Mouse (Mus musculus): ENCODE measurements around the gene Pglyrp2.

Gene Pglyrp2

DNA sequence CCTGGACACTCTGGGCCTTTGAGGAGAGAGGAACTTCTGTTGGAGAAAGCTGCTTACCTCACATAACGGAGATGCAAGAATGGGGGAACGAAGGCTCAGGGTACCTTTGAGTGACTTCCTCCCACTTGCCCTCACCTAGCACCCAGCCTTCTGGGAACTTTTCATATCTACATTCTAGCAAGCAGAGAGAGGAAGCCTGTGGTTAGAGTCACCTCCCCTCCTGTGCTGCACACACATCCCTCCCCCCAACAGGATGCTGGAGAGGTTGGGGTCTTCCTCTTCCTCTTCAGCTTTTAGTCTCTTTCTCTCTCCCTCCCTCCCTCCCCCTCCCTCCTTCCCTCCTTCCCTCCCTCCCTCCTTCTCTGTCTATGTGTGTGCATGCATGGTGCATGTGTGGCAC is at the start of gene Pglyrp2:
TSS of gene Pglyrp2 (minus strand) at position 134 of the 400 bp plus-strand sequence.
- no peak for DNase-seq (ENCODE audit: low spot score)

DNA sequence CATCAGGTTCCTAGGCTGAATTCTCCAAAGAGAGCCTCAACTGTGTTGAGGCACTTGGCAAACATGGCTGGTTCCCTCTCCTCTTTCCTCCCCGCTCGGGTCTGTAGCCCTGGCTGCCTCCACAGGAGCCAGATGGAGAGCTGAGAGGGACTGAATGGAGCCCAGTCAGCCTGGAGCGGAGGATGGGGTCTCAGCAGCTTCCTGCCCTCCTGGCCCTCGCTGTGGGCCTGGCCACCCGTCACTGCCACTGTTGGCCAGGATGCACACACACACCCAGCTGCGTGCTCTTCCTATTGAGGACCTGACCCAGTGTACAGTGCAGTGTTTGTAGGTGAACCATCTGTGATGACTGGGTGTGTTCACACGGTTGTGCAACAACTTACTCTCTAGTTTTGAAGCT is 48.2 kb upstream of the Pglyrp2 start:
- no peak for DNase-seq (ENCODE audit: low spot score)

DNA sequence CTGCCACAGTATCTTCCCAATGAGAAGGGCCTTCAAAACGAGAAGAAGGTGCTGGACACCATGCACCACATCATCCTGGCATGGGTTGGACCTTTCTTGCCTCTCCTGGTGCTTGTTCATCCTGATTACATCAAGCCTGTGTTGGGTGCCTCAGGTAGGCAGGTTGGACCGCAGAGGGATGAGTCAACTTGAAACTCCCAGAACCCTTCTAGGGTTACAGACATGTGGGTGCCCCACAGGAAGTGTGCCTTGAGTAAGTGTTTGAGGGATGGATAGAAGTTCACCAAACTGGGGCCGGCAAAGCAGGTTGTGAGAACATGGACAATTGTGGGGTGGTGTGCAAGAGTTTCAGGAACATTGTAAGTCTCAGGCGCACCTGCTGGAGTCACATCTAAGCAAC is 46.8 kb upstream of the Pglyrp2 start:
- DNase-seq (ENCODE audit: low spot score), result no peak

DNA sequence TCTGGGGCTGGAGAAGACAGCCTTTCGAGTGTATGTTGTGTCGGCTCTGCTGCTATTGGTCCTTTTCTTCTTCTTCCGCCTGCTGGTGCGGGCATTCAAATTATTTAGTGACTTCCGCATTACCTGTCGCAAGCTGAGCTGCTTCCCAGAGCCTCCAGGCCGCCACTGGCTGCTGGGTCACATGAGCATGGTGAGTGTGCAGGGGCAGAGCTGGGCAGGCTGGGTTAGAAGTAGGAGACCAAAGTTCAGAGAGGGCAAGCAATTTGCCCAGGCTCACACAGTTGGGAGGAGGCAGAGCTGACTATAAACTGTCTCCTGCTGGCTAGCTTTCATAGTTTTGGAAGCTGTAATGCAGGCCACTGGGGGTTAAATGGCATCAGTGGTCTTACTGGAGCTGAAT is 44.5 kb upstream of the Pglyrp2 start:
- DNase-seq (ENCODE audit: low spot score), result peak; percentile 21

DNA sequence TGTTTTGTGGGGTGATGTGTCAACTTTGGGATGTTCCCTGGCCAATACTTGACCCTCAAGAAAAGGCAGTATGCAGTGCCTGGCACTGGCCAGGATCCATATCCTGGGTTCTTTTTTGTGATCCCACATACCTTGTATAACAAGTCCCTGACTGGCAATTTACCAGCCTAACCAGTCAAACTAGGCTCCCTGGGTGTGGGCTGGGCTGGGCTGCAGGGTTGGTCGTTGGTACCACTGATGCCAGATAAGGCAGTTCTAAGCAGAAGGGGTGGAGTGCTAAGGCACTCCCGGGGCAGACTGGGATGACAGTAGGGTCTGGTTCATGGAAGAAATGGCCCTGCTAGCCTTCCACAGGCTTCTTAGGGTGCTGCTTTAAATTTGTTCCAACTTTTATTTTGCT is 31.0 kb upstream of the Pglyrp2 start:
- DNase-seq (ENCODE audit: low spot score), result no peak

DNA sequence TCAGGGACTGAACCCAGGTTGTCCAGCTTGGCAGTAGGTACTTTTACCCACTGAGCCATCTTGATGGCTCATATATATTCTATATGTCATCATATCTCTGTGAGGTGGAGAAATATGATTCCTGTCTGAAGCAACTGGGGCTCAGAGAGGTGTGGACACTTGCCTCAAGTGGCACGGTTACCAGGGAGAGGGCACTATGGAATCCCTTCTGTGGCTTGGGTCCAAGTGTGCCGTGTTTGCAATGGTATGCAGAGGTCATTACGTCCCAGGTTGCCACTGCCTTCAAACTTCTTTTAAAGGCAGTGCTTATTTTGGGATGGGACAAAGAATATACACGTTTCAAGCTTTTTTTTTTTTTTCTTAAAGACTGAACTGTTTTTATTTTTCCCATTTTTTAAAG is 30.2 kb upstream of the Pglyrp2 start:
- no peak for DNase-seq (ENCODE audit: low spot score)

DNA sequence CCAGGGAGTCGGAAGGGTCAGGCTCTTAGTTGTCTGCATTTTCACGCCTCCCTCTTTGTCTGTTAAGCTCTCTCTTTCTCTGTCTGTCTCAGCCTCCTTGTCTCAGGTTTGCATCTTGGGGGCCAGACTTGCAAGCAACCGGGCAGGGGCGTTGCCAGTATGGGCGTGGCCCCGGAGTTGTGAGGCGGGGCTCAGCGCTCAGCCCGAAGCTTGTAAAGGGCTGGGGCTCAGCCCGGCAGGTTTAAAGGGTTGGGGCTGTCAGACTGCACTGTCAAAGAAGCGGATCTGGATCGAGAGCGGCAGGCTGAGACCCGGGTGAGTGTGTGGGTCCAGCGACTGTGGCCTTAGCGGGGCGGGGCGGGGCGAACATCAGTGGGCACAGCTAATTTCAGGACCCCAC is 28.5 kb upstream of the Pglyrp2 start, which contains the start of gene Cyp4f39:
TSS of gene Cyp4f39 (plus strand) at position 242 of the 400 bp plus-strand sequence.
- DNase-seq (ENCODE audit: low spot score), result peak; percentile 6

DNA sequence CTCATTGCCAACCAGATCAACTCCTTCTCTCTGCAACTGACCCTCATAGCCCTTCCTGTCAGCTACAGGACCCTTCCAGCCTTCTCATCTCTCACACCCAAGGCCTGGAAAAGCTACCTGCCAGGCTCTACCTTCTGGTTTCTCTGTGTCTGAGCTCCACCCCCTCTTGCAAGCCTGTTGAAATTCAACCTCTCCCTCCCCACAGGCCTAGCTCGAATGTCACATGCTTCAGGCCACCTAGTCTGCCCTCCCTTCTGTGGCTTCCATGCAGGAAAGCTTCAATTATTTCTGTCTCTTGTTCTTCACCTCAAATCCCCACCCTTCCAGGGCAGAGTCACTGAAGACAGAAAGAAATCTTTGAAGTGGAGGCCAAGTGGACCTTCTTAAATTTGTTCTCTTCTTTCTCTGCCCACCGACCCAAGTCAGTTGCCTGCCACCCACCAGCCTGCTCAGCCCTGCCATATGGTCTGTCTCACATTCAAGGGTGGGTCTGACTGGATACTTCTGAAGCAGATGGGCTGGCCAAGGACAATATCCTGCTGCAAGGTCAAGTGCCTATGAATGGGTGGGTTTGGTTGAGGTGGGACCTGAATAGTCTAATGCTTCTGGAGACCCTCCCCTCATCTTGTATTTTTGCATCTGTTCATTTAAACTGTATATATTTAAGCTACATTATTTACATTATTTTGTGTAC is 27.0 kb upstream of the Pglyrp2 start:
- no peak for DNase-seq (ENCODE audit: low spot score)

DNA sequence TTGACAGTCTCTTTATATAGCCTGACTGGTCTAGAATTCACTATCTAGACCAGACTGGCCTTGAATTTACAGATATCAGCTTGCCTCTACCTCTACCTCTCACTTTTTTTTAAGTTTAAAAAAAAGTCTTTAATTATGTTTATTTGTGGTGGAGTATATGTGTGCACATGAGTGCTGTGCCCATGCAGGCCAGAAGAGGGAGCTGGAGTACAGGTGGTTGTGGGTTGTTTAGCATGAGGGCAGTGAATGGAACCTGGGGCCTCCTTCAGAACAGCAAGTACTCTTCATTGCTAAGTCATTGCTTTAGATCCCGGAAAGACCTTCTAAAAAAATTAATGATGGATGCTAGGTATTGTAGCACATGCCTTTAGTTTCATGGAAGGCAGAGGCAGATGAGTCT is 25.1 kb upstream of the Pglyrp2 start:
- DNase-seq (ENCODE audit: low spot score), result no peak

DNA sequence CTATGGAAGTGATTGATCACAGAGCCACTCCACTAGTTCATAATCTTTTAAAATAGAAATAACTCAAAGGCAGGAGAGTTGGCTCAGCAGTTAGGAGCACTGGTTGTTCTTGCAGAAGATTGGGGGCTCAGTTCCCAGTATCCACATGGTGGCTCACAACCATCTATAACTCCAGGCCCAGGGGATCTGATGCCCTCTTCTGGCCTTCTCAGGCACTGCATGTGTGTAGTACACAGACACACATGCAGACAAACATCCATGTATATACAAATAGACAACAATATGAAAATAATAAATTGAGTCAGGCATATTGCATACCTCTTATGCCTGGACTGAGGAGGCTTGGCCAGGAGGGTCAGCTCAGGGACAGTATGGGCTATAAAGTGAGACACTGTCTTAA is 23.2 kb upstream of the Pglyrp2 start:
- DNase-seq (ENCODE audit: low spot score), result no peak

DNA sequence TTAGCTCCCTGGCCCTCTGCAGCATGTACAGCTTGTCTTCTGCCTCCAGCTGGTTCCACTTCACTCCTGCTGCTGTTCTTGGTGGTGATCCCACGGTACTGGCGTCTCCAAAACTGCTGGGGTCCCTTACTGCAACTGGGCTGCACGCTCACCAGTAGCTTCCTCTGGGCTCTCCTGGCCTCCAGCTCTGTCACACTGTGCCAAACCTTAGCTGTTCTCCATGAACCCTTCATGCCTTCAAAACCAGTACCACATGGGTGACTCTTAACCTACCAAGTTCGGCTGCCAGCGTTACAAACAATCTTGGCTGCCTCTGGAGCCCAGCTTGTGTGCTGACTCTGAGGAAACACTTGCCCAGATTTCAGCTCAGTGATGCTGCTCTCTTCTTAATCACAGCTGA is 21.0 kb upstream of the Pglyrp2 start:
- DNase-seq (ENCODE audit: low spot score), result no peak

DNA sequence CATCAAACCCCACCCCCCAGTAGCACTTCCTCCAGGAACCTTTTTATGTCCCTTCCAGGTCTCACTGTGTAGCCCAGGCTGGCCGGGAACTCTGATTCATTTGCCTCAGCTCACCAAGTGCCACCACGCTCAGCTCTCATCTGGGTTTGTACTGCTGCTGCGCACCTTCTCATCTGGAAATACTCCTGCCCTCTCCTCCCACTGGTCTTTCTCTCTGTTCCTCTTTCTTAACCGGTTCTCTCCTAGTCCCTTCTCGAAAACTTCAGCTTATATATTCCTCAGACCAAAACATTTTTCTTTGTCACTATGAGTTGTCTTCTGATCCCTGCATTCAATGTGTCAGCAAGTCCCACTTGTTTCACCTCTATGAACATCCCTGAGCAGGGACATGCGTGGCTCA is 19.3 kb upstream of the Pglyrp2 start:
- DNase-seq (ENCODE audit: low spot score), result no peak

DNA sequence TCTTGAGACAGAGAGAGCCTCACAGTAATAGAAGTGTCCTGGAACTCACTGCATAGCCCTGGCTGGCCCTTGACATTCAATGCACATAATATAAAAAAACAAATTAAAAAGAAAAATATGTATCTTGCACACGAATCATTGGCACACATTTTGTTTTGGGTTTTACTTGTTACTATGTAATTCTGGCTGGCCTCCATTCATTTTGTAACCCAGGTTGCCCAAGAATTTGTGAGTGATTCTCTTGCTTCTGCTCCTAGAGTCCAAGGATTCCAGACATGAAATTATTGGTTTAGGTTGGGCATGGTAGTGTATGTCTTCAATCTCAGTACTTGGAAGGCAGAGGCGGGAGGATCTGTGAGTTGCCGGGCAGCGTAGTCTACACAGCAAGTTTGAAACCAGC is 13.1 kb upstream of the Pglyrp2 start:
- DNase-seq (ENCODE audit: low spot score), result no peak

DNA sequence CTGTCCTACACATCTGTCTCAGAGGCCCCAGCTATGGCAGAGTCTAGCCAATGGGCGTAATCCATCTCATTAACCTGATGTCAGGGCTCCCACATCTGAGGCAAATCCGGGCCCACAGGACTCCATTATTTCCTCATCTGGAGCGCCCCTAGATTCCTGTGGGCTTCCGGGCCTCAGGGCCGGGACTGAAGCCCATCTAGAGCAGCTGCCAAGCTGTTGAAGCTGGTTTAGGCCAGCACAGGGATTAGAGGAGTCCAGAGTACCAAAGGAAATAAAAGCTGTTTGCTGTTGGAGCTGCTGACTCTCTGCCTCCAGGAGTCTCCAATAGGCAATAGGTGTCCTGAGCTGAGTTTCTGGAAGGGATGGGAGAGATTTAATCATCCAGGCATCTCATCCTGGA is 11.2 kb upstream of the Pglyrp2 start:
- no peak for DNase-seq (ENCODE audit: low spot score)

DNA sequence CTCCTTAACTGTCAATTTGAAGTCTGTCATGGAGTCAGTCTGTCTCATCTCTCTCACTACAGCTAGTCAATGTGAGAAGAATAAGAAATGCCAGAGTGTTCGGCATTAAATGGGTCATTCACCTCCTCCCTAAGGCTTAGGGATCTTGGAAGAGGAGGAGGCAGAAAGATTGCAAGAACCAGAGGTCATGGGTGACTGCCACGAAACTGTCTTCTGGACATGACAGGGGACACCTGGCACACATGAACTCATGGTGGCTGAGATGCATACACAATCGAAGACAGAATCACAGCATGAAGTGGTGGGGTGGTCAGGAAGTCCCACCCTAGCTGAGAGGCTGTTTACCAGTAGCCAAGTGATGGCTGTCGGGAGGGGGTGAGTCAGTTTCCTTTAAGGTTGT is 10.4 kb upstream of the Pglyrp2 start:
- DNase-seq (ENCODE audit: low spot score), result no peak

DNA sequence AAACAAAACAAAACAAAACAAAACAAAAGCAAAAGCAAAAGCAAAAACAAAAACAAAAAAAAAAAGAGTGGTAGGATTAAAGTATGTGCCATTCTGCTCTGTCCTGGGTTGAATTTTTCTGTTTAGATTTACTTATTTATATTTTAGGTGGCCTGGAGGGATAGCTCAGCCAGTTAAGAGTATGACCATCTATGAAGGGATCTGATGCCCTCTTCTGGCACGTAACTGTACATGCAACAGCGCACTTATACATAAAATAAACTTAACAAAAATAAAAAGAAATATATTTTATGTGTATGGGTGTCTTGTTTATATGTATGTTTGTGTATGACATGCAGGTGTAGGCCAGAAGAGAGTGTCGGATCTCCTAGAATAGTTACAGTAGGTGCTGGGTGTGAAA is 8.0 kb upstream of the Pglyrp2 start:
- no peak for DNase-seq (ENCODE audit: low spot score)

DNA sequence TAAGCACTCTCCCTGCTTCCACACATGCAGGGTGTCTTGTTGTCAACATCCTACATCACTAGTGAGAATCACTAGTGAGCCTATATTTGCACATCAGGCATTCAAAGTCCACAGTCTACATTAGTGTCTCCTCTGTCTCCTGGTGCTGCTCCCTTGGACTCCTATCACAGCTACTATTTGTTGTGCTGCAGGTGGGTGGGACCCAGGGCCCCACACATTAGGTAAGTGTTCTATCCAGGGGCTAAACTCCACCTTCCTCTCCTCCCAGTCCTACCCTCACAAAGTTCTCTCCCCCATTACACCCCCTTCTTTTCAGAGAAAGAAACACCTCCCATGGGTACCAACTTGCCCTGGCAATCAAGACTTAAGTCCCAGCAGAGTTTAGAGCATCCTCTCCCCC is 2.6 kb upstream of the Pglyrp2 start:
- no peak for DNase-seq (ENCODE audit: low spot score)

DNA sequence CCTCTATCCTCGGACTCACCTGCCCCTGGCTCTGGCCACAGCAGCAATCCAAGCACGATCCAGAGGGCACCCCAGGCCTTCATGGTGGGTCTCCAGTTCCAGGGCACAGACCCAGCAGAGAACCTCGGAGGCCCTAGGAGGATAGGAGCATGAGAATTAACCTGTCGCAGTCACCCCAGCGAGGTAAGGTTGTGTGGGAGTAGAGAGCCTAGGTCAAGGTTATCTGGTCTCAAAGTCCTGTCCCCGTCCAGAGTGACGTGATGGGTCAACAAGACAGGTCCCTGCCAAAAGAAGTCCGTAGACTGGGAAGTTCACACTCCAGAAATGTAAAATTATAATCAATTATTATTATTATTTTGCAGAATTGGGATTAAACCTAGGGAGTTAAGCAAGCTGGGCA is 3.2 kb downstream of the Pglyrp2 start:
- DNase-seq (ENCODE audit: low spot score), result no peak

DNA sequence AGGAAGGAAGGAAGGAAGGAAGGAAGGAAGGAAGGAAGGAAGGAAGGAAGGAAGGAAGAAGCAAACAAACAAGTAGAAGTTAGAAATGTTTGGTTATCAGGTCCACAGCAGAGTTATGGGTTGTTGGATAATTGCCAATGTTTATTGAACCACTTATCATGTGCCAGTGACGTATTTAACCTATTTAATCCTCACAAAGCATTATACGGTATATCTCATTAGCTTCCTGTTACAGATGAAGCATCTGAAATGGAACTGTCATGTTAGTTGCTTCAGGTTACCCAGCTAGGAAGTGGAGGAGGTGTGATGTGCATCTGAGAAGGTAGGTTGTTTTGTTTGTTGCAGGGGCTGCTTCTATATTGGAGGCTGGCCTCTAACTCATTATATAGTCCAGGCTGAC is 4.0 kb downstream of the Pglyrp2 start:
- no peak for DNase-seq (ENCODE audit: low spot score)

DNA sequence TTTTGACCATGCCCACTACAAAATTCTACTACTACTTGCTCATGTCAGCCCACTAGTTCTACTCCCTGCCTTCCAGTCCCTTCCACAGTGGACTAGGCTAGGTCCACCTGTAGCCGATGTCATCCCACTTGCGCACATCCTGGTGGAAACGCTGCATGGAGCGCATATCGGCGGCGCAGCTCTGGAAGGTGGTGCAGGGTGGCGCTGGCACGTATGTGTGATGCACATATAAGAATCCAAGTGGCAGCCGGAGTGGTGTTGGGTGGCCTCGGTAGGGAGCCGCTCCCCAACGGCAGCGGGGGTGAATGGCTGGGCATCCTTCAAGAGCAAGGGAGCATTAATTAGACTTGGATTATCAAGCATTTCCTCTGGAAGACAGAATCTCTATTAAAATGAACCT is 7.2 kb downstream of the Pglyrp2 start:
- DNase-seq (ENCODE audit: low spot score), result no peak

DNA sequence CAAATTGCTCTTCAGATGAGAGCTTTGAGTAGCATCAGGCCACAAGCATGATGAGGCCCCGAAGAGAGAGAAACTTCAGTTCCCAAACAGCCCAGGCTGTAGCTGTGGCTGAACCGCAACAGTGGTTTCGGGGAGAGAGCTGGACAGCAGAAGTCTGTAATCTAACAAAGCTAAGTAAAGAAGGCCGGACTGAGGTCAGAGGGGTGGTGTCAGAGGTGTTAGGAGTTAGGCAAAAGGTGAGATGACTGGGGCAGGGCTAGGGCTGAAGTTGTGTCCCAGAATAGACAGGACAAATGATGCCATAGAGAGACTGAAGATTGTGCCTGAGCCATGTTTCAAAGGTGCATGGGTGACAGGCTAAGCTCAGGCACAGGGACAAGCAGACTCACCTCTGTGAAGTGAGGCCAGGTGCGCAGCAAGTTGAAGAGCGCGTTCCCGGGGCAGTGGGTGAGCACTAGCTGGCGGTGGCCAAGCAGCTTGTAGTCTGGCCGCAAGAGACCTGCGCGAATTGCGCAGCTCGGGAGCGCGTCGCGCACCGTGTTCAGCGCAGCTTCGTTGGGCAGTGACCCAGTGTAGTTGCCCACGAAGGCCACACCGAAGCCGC is 8.4 kb downstream of the Pglyrp2 start:
- DNase-seq (ENCODE audit: low spot score), result no peak

DNA sequence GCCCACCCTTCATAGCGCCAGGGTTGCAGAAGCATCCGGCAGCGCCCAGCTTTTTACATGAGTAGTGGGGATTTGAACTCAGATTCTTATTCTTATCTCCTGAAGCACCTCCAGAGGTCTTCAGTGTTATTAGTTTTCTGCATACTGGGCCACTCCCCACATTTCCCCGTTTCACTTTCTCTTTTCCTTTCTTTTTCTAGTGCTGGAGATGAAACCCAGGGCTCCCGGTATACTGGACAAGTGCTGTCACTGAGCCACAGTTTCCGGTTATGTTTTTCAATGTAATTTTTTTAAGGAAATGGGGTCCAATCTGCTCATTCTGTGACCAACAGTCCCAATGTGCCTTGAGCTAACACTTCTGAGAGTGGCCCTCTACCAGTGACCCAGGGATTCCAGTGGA is 12.1 kb downstream of the Pglyrp2 start:
- DNase-seq (ENCODE audit: low spot score), result no peak

DNA sequence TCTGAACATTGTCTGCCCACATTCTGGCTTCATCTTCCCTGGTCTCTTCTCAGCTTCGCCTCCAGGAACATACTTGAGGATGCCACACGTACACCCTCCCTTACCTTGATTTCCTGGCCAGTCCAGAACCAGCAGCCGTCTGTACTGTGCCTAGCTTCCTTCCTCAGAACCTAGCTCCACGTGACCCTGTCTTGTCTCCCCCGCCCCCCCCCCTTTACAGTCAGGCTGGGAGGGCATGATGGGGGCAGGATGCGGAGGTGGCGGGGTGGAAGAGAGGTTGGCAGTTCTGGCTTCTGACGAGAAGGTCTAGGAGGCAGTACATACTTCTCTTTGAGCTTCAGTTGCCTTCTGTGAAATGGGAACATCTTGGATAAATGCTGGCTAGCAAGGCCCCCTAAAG is 20.6 kb downstream of the Pglyrp2 start, which contains the start of gene Rasal3:
TSS of gene Rasal3 (minus strand) at position 167 of the 400 bp plus-strand sequence.
- no peak for DNase-seq (ENCODE audit: low spot score)

DNA sequence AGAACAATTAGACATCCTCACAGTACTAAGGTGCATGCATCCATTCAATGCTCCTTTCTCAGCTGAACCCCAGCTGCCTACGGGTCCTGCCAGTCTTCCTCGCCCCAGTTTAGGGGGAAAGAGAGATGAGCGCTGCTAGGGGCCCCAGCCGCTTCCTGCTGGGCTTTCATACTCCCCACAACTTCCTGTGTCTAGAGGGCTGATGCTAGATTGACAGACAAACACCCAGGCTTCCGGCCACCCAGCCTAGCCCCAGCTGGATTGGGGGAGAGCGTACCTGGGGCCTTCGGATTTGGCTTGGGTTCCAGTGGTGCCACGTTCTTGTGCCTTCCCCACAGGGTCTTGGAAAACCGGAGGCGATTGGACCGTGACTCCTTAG is 21.2 kb downstream of the Pglyrp2 start:
- DNase-seq (ENCODE audit: low spot score), result no peak

Data from yolk sac, embryonic 10.5 days (tissue).